Mouse (Mus musculus): ENCODE results near the gene Atp6v0a4.
A peak's percentile ranks its signal among the peaks of the same experiment; 100 is the strongest.

Gene Atp6v0a4

GRCm38 (mm10) chr6:38123471-38124206 lies 747 bp downstream of the Atp6v0a4 start:
- DNase-seq, result no peak

DNA sequence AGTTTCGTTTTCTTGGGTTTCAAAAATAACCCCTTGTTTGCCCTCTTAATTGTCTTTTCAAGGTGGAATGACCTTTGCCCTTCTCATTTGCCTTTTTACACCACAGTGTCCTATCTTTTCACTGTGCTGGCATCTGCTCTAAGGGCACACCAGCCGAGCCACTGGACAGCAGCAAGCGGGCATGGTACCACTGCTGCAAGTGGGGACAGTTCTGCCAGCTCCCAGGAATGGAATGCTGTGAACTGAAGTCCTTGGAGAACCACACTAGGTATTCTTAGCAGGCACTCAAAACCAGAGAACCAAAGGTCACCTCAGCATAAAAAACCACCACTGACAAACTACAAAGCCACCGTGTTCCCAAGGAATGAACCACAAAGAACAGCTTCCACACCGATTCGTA lies 1.6 kb downstream of the Atp6v0a4 start:
- DNase-seq, result no peak

DNA sequence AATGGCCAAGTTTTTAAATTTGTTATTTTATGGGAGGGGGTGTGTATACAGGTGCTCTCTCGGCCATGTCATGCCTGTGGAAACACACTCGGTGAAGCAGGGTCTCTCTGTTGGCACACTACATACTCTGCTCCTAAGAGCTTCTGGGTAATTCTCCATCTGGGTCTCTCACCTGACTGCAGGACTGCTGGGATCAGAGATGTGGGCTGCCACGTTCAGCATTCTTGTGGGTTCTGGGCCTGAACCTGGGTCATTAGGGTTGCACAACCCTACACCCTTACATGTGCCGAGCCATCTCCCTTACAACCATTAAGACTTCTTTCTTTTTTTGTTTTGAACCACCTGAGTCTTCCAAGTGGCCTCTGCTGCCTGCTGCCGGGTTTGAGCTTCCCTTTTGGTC lies 2.5 kb downstream of the Atp6v0a4 start:
- no peak for DNase-seq

GRCm38 (mm10) chr6:38120681-38121371 lies 3.6 kb downstream of the Atp6v0a4 start:
- no peak for DNase-seq

DNA sequence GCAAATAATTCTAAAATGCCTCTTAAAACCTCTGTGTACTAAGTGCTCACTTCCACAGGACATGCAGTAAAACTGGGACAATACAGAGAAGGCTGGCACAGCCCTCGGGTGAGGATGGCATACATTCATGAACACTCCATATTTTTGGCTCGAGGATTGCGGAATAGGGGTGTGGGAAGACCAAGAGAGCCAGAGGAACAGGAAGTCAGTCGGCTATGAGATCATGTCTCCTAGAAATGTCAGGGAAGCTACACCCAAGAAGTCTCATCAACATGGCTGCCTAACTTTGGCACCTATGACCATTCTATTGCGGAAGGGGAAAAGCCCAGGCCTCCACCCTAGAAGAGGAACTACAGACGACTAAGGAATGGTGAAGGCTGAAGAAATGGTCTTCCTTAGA lies 6.0 kb downstream of the Atp6v0a4 start:
- no peak for DNase-seq

DNA sequence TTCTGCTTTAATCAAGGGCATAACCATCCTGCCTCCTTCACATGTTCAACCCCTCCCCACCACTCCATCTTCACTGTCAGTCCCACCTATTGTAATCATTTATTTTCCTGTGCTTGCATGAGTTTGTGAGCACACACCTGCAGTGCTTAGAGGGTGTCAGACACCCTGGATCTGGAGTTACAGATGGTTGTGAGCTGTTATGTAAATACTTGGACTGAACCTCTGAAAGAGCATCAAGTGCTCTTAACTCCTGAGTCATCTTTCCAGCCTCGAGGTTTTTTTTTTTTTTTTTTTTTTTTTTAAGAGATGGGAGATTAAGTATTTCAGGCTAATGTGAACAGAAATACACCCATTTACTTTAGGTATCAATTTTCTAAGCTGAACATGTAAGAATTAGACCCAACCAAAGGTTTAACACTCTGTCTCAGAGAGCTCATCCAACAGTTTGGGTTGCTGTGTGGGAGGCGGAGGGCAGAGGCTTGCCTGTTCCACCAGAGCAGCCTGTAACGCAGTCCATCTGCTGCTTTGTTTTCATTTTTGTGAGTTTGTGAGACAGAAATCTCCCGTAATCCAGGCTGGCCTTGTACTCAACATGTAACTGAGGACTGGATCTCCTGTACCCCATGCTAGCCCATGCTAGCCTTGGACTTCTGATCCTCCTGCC lies 8.1 kb downstream of the Atp6v0a4 start:
- no peak for DNase-seq

DNA sequence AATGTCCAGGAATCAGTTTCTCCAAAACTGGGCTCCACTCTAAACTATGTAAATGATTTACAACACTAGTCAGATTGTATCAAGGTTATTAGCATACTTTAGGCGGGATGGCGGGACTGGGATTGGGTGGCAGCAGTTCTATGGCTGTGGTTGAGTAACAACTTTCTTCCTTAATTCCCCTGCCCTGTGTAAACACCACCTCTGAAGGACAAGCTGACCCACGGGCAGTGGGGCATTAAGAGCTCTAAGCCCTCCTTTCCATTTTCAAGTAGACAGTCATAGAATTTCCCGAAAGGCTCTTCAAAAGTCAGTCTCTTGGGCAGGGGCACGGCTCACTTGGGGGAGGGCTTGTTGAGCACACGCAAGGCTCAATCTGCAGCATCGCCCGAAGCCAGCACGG lies 13.5 kb downstream of the Atp6v0a4 start:
- no peak for DNase-seq

- no peak for DNase-seq
These were observed 14.5 kb downstream of the Atp6v0a4 start for GRCm38 (mm10) chr6:38109871-38110270.

- DNase-seq, result no peak
These were observed 15.1 kb downstream of the Atp6v0a4 start, which contains the start of gene Tmem213 for GRCm38 (mm10) chr6:38109160-38109795. Gene Tmem213 (plus strand): TSS chr6:38109255.

DNA sequence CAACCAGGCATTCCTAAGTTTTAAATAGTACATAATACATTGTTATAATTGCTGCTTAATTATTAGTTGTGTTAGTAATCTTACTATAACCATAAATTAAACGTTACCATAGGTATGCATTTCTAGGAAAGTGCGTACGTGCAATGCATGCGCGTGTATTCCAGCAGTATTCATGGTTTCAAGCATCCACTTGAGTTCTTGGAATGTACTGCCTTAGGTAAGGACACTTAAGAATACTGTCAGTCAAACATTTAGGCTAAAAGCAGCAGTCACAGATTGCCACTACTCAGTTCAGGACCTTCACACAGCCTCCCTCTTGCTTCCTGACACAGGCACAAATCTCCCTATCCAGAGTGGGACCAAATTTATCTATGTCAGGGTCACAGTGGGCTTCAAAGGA lies 15.9 kb downstream of the Atp6v0a4 start:
- no peak for DNase-seq

DNA sequence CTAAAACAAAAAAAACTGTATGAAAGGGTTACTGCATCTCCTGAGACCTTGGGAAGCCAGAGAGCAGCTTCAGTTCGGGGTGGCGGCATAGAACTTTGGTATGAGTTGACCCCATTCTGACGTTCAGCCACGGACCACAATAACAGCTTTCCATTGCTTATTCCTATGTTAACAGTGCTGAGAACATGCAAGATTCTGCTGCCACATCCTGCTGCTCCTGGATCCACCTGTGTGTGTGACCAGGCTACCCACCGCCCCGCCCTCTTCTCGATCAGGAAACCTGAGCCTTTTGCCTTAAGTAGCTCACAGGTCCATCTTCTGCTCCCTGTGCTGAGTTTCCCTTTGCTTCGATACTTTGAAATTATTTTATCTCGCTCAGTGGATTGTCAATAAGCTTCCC lies 18.5 kb downstream of the Atp6v0a4 start:
- DNase-seq, result no peak

- DNase-seq, result peak; percentile 15 to 42
These were observed 20.6 kb downstream of the Atp6v0a4 start for GRCm38 (mm10) chr6:38103775-38104174.

DNA sequence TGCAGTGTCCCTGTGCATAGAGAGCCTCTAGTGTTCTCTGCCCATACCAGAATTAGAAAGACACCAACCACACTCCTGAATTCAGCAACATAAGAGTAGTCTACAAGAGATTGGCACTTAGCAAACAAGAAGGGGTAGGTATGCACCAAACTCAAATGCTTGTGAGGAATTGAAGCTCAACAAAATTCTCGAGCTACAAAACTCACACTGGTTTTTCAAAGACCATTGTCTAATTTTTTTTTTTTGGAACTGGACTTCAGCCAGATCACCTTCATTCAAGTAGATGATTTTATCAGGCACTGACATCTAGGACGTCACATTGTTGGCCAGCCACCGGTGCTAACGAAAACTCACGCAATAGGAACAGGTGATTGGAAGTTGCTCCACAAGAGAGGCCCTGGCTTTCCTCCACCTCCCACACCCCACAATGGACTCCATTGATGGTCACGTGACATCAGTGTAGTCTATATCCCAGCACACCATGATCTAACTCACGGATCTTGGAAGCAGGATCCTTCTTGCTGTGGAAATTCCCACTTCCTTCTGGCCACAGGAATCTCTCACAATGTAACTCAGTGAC lies 22.1 kb downstream of the Atp6v0a4 start:
- no peak for DNase-seq

- no peak for DNase-seq
These were observed 27.4 kb downstream of the Atp6v0a4 start for GRCm38 (mm10) chr6:38096961-38097370.

- no peak for DNase-seq
These were observed 29.7 kb downstream of the Atp6v0a4 start for GRCm38 (mm10) chr6:38094701-38095100.

DNA sequence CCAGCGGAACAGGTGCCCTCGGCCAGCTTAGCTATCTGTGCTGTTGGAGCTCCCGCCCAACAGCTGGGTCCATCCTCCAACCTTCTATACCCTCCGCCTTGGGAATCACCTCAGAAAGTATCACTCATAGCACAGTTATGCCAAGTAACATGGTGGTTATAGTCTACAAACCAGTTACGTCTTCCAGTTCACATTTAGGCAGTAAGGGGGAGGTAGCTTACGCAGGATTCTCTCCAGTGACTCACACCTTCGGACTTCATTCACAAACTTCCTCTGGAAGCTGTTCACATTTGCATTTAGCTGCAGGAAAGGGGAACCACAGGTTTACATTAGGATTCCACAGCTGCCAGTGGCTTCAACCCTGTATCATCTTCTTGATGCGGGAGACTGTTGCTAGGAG lies 31.8 kb downstream of the Atp6v0a4 start:
- no peak for DNase-seq

GRCm38 (mm10) chr6:38087242-38088026 lies 37.0 kb downstream of the Atp6v0a4 start:
- DNase-seq, result no peak

GRCm38 (mm10) chr6:38083204-38083603 lies 41.2 kb downstream of the Atp6v0a4 start:
- no peak for DNase-seq

DNA sequence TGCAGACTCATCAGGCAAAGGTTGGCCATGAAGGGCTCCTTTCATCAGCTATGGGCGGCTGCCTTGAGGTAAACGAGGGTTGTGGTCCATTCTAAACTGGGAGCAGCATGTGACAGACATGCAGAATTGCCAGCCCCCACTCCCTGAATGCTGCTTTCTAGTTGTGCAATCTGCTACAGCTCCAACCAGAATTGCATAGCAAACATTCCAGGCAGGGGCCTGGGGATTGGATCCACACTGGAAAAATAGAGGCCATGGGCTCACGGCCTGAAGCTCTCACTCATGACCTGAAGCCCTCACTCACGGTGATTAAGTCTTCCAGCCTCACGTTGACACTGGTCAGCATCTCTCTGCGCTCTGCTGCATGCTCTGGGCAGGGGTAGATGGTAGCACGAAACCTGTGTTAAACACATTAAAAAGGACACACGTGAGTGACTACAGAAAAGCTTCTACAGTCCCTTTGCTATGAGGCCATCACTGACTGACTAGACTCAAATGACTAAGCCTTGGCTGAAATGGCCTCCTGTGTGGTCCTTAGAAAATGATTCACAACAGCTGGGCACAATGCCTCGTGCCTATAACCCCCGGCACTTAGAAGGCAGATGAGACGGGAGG lies 42.6 kb downstream of the Atp6v0a4 start:
- DNase-seq, result no peak

- DNase-seq, result no peak
These were observed 44.0 kb downstream of the Atp6v0a4 start for GRCm38 (mm10) chr6:38080364-38080763.

DNA sequence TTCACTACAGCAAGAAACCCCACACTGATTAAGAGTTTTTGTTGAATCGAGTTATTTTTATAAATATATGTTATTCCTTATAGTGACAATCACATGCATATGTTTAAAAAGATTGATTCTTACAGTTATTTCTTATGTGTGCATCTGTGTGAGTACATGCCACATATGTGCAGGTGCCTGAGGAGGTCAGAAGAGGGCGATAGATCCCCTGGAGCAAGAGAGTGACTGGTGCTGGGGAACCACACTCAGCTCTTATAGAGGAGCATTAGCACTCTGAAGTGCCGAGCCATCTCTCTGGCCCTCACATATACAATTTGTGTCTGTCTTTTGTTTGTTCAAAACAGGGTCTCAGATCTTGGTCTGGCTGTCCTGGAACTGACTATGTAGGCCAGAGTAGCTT lies 50.8 kb downstream of the Atp6v0a4 start:
- no peak for DNase-seq

Measured in cerebellum, postnatal 10 days (tissue).